Mouse (Mus musculus): ENCODE data around the gene Jam2.
A peak's percentile ranks its signal among the peaks of the same experiment; 100 is the strongest.

Jam2 gene

GRCm38 (mm10) chr16:84774003-84774703, at the start of gene Jam2:
TSS of gene Jam2 (plus strand) at chr16:84774123.
- DNase-seq (ENCODE audit: low spot score in 2 of 2) = peak; percentile 14 to 64

DNA sequence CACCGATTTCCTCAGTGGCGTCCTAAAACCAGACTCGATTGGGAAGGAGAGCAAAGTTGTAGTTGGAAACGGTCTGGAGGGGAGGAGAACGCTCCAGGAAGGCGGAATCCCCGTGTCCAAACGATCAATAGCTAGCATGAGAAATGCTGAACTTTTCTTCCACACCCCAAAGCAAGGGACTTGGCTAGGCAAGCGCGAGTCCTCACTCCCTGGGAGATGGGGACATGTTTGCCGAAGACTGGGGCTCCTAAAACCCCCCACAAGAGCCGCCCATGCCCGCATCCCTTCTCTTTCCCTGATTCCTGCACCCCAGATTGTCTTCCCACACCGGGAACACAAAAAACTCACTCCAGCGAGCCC, 39.1 kb upstream of the Jam2 start:
- no peak for DNase-seq (ENCODE audit: low spot score in 2 of 2)

- DNase-seq (ENCODE audit: low spot score in 2 of 2) = peak; percentile 96 to 99
Observed at GRCm38 (mm10) chr16:84735166-84736105, 38.5 kb upstream of the Jam2 start, which contains the start of gene Mrpl39. TSS of gene Mrpl39 (minus strand) at chr16:84735742.

GRCm38 (mm10) chr16:84737358-84737757, 36.6 kb upstream of the Jam2 start:
- DNase-seq (ENCODE audit: low spot score in 2 of 2) = no peak

DNA sequence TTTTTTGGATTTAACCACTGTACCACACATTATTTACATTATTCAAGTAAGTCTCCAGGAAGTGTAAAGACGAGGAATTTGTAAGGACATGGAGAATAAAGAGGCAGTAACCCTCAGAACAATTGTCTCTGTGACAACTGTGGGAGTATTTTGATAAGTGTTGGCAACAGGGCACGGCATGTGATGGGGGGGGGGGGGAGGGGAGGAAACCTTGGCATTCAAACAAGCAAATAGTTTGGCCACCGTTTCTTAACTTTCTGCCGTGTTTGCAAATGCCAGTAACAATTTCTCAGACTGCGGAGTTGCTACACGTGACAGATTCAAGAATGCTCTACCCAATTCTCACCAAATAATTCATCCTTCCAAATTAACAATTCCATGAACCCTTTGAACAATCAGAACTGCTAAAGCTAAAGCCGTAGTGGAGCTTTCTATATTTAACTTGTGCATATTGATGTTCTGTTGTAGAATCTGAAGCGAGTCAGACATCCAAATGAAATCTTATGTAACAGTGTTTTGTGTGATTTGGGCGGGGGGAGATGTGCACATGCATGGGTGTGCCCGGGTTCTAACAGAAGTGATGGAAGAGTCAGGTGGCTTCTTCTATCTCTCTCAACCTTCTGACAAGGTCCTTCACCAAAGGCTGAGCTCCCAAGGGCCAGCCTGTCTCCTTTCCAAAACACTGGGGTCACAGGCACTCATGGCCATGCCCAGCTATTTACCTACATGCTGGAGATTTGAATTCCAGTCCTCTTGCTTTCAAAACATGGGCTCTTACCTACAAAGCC, 29.0 kb upstream of the Jam2 start:
- DNase-seq (ENCODE audit: low spot score in 2 of 2) = no peak

GRCm38 (mm10) chr16:84745721-84746306, 28.1 kb upstream of the Jam2 start:
- DNase-seq (ENCODE audit: low spot score in 2 of 2) = no peak

GRCm38 (mm10) chr16:84767956-84768355, 6.0 kb upstream of the Jam2 start:
- DNase-seq (ENCODE audit: low spot score in 2 of 2) = no peak

- DNase-seq (ENCODE audit: low spot score in 2 of 2) = no peak
Observed at GRCm38 (mm10) chr16:84769182-84769581, 4.7 kb upstream of the Jam2 start.

GRCm38 (mm10) chr16:84769619-84770464, 4.1 kb upstream of the Jam2 start:
- no peak for DNase-seq (ENCODE audit: low spot score in 2 of 2)

- no peak for DNase-seq (ENCODE audit: low spot score in 2 of 2)
Observed at GRCm38 (mm10) chr16:84770891-84771290, 3.0 kb upstream of the Jam2 start.

DNA sequence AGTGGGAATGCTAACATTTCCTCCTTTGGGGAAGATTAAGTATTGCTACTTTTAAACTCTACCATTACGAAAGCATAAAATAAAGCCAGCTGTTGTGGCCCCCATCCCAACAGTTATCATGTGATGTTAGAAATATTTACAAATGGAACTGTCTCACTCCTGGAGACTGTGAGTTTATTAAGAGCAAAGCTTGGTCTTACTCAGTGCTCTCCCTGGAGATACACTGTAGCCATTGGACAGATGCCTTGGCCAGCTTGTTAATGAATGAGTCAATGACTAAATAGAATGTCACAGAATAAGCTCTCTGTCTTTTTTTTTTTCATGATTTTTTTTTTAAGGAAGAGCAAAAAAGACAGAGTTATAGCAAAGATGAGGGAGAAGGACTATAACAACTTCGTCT, 2.5 kb upstream of the Jam2 start:
- DNase-seq (ENCODE audit: low spot score in 2 of 2) = no peak

- no peak for DNase-seq (ENCODE audit: low spot score in 2 of 2)
Observed at GRCm38 (mm10) chr16:84772496-84773267, 1.2 kb upstream of the Jam2 start.

GRCm38 (mm10) chr16:84773268-84773861, 558 bp upstream of the Jam2 start:
- DNase-seq (ENCODE audit: low spot score in 2 of 2) = no peak

DNA sequence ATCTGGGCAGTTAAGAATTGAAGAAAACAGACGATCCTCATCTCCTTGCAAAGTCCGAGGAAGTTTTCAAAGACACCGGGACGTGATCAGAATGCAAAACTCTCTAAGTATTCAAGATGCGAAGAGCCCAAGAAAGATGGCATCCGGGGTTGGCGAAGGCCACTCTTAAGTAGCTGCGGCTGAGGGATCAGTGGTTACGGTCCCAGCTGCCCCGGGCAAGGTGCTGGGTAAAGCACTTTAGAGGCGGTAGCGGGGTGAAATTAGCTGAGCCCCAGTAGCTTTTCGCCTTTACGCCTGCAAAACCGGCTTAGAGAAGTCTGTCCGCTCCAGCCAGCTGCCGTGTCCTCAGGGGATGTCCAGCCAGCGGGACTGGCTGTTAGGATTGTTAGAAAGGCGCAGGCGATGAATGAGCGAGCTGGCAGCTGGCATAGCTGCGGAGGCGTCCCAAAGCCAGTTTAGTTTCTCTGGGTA, 873 bp downstream of the Jam2 start:
- no peak for DNase-seq (ENCODE audit: low spot score in 2 of 2)

GRCm38 (mm10) chr16:84775356-84775755, 1.4 kb downstream of the Jam2 start:
- no peak for DNase-seq (ENCODE audit: low spot score in 2 of 2)

DNA sequence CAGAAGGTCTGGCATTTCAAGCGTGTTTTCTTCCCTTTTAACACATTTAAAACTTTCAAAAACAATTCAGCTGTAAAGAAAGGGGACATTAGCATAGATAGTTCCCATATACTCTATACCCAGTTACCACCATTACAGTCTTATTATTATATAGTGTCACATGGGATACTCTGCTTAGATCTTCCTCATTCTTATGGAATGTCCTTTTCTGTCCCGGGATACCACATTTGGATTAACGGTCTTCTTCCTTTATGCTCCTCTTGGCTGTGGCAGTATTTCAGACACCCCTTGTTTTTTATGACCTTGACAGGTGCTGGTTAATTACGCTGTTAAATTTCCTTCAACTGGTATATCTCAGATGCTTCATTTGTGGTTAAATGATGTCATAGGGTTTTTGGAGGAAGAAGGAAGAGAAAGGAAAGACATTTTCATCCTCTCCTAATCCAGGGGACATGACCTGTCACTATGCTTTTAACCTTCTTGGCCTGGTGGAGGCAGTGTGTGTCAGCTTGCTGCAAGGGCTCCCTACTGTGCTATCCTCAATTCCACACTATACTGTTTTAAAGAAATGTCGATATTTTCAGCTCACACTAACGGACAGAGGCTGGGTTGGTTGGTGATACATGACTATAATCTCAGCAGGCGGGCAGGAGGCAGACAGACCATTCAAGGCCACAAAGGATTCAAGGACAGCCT, 2.3 kb downstream of the Jam2 start:
- DNase-seq (ENCODE audit: low spot score in 2 of 2) = no peak

GRCm38 (mm10) chr16:84778431-84778830, 4.5 kb downstream of the Jam2 start:
- no peak for DNase-seq (ENCODE audit: low spot score in 2 of 2)

DNA sequence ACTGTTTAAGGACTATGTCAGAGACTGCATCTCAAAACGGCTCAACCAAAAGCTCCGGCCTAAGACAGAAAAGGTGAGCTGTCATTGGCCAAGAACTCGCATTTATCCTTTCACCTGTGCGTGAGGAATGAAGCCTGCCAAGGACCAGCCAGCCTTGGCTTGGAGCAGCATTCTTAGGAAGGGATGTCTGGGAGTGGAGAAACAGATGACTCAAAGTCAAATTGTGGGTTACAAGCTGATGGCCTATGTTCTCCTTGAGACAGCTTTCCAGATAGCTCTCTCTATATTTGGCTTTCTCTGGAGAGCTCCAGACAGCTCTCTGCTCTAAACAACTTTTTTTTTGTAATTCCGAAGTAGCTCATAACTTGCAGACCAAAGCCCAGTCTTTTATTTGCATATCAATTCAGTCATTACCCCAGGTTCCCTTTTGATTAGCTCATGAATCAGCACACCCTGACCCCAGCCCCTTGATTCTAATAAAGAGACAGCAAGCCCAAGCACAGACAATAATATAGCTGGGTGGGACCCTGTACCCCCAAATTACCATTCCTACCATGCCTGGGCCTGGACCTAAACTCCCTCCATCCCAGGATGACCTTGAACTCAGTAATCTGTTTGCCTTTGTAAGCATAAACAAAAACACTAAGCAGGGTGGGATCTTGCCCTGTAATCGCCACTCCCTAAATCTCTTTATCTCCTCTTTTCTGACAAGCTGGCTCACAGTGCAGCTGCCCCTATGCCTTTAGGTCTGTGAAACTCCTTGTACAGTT, 5.1 kb downstream of the Jam2 start:
- DNase-seq (ENCODE audit: low spot score in 2 of 2) = no peak

Measured in spleen, postnatal 4 days (tissue).